Mouse (Mus musculus): Measurements from ENCODE around the gene Tas2r119. TPM values are rescaled to one million over a fixed set of nuclear protein-coding genes. Genes with fewer than 3 reads are reported as not detected.
"Not testable (repeated sequence)": the region's sequence is repeated elsewhere in the genome, so short reads cannot be mapped to it uniquely, and the experiment has no call there.

Tas2r119 gene
- polyA plus RNA-seq, 1 experiment from 2014 or later, result not detected

- Histone ChIP-seq H3K9ac (ENCODE audit: low read length) (no peak overlapping the region), H3K4me2 (ENCODE audit: low read depth, low read length) (no peak overlapping the region), H3K4me3 (ENCODE audit: low read length) (no peak overlapping the region), H3K27ac (ENCODE audit: low read length) (no peak overlapping the region), H3K4me1 (replicated peaks; ENCODE audit: control insufficient read depth, insufficient read depth, low read length) (peaks cover 4% of the 10 kb centered on the region; the same call in 1 of the 2 replicates), H3K9me3 (ENCODE audit: control insufficient read depth, low read length) (no peaks in the 10 kb centered on the region), H3K36me3 (ENCODE audit: control insufficient read depth, insufficient read depth, low read length) (no peaks in the 10 kb centered on the region), H3K27me3 (ENCODE audit: control insufficient read depth, insufficient read depth, low read depth, low read length) (no peaks in the 10 kb centered on the region)
- 55% methylated on average over 5 of the region's 5 CpGs for WGBS
- no peak for ATAC-seq (ENCODE audit: low read depth)
Observed at GRCm38 (mm10) chr15:32198561-32198960, 21.5 kb downstream of the Tas2r119 start.

GRCm38 (mm10) chr15:32203242-32203641 lies 26.2 kb downstream of the Tas2r119 start:
- 72% methylated on average over 5 of the region's 5 CpGs for WGBS
- no peak overlapping the region for H3K27ac ChIP-seq (ENCODE audit: low read length)
- no peak overlapping the region for H3K4me3 ChIP-seq (ENCODE audit: low read length)
- no peak overlapping the region for H3K4me2 ChIP-seq (ENCODE audit: low read depth, low read length)
- H3K9me3 ChIP-seq (ENCODE audit: control insufficient read depth, low read length), result no peaks in the 10 kb centered on the region
- ATAC-seq (ENCODE audit: low read depth), result no peak
- no peaks in the 10 kb centered on the region for H3K36me3 ChIP-seq (ENCODE audit: control insufficient read depth, insufficient read depth, low read length)
- no peaks in the 10 kb centered on the region for H3K4me1 ChIP-seq (replicated peaks; ENCODE audit: control insufficient read depth, insufficient read depth, low read length)
- no peaks in the 10 kb centered on the region for H3K27me3 ChIP-seq (ENCODE audit: control insufficient read depth, insufficient read depth, low read depth, low read length)
- H3K9ac ChIP-seq (ENCODE audit: low read length), result no peak overlapping the region

- Histone ChIP-seq H3K36me3 (ENCODE audit: control insufficient read depth, insufficient read depth, low read length) (no peaks in the 10 kb centered on the region), H3K9me3 (ENCODE audit: control insufficient read depth, low read length) (no peaks in the 10 kb centered on the region), H3K9ac (ENCODE audit: low read length) (no peak overlapping the region), H3K4me3 (ENCODE audit: low read length) (no peak overlapping the region), H3K4me2 (ENCODE audit: low read depth, low read length) (no peak overlapping the region), H3K27me3 (ENCODE audit: control insufficient read depth, insufficient read depth, low read depth, low read length) (no peaks in the 10 kb centered on the region), H3K4me1 (replicated peaks; ENCODE audit: control insufficient read depth, insufficient read depth, low read length) (no peaks in the 10 kb centered on the region), H3K27ac (ENCODE audit: low read length) (no peak overlapping the region)
- ATAC-seq (ENCODE audit: low read depth), result no peak
- 78% methylated on average over 10 of the region's 10 CpGs for WGBS
Observed at GRCm38 (mm10) chr15:32204908-32205307, 27.8 kb downstream of the Tas2r119 start.

GRCm38 (mm10) chr15:32214687-32215086 lies 37.6 kb downstream of the Tas2r119 start:
- H3K27me3 ChIP-seq (ENCODE audit: control insufficient read depth, insufficient read depth, low read depth, low read length); H3K27ac ChIP-seq (ENCODE audit: low read length); H3K9me3 ChIP-seq (ENCODE audit: control insufficient read depth, low read length); H3K4me1 ChIP-seq (replicated peaks; ENCODE audit: control insufficient read depth, insufficient read depth, low read length); H3K9ac ChIP-seq (ENCODE audit: low read length); H3K4me3 ChIP-seq (ENCODE audit: low read length); ATAC-seq (ENCODE audit: low read depth); H3K4me2 ChIP-seq (ENCODE audit: low read depth, low read length); H3K36me3 ChIP-seq (ENCODE audit: control insufficient read depth, insufficient read depth, low read length): not testable (repeated sequence)
- 88% methylated on average over 10 of the region's 10 CpGs for WGBS

GRCm38 (mm10) chr15:32223028-32223427 lies 45.9 kb downstream of the Tas2r119 start:
- H3K4me1 ChIP-seq (replicated peaks; ENCODE audit: control insufficient read depth, insufficient read depth, low read length), result peaks cover 2% of the 10 kb centered on the region; the same call in 1 of the 2 replicates
- no peaks in the 10 kb centered on the region for H3K36me3 ChIP-seq (ENCODE audit: control insufficient read depth, insufficient read depth, low read length)
- no peaks in the 10 kb centered on the region for H3K27me3 ChIP-seq (ENCODE audit: control insufficient read depth, insufficient read depth, low read depth, low read length)
- H3K27ac ChIP-seq (ENCODE audit: low read length), result no peak overlapping the region
- WGBS, result 71% methylated on average over 7 of the region's 7 CpGs
- no peaks in the 10 kb centered on the region; the same call in 1 of the 2 replicates for H3K9me3 ChIP-seq (ENCODE audit: control insufficient read depth, low read length)
- no peak for ATAC-seq (ENCODE audit: low read depth)
- H3K4me3 ChIP-seq (ENCODE audit: low read length), result no peak overlapping the region
- no peak overlapping the region for H3K9ac ChIP-seq (ENCODE audit: low read length)
- H3K4me2 ChIP-seq (ENCODE audit: low read depth, low read length), result no peak overlapping the region

GRCm38 (mm10) chr15:32225394-32225793 lies 48.3 kb downstream of the Tas2r119 start:
- peak; percentile 86 for ATAC-seq (ENCODE audit: low read depth)
- Histone ChIP-seq H3K27me3 (ENCODE audit: control insufficient read depth, insufficient read depth, low read depth, low read length) (no peaks in the 10 kb centered on the region), H3K9ac (ENCODE audit: low read length) (no peak overlapping the region), H3K9me3 (ENCODE audit: control insufficient read depth, low read length) (no peaks in the 10 kb centered on the region; the same call in 1 of the 2 replicates), H3K4me2 (ENCODE audit: low read depth, low read length) (no peak overlapping the region), H3K36me3 (ENCODE audit: control insufficient read depth, insufficient read depth, low read length) (no peaks in the 10 kb centered on the region), H3K4me1 (replicated peaks; ENCODE audit: control insufficient read depth, insufficient read depth, low read length) (peaks cover 2% of the 10 kb centered on the region; the same call in 1 of the 2 replicates), H3K27ac (ENCODE audit: low read length) (peak overlapping the region; percentile 25; the same call in 1 of the 2 replicates), H3K4me3 (ENCODE audit: low read length) (no peak overlapping the region)
- 53% methylated on average over 3 of the region's 3 CpGs for WGBS

- Histone ChIP-seq H3K9ac (ENCODE audit: low read length) (no peak overlapping the region), H3K27ac (ENCODE audit: low read length) (no peak overlapping the region), H3K36me3 (ENCODE audit: control insufficient read depth, insufficient read depth, low read length) (no peaks in the 10 kb centered on the region), H3K27me3 (ENCODE audit: control insufficient read depth, insufficient read depth, low read depth, low read length) (no peaks in the 10 kb centered on the region), H3K4me2 (ENCODE audit: low read depth, low read length) (no peak overlapping the region), H3K4me1 (replicated peaks; ENCODE audit: control insufficient read depth, insufficient read depth, low read length) (peaks cover 2% of the 10 kb centered on the region; the same call in 1 of the 2 replicates), H3K9me3 (ENCODE audit: control insufficient read depth, low read length) (no peaks in the 10 kb centered on the region; the same call in 1 of the 2 replicates), H3K4me3 (ENCODE audit: low read length) (no peak overlapping the region)
- ATAC-seq (ENCODE audit: low read depth), result no peak
- 73% methylated on average over 6 of the region's 6 CpGs for WGBS
Observed at GRCm38 (mm10) chr15:32226381-32226780, 49.3 kb downstream of the Tas2r119 start.

GRCm38 (mm10) chr15:32226888-32227395 lies 49.9 kb downstream of the Tas2r119 start:
- H3K27ac ChIP-seq (ENCODE audit: low read length), result no peak overlapping the region

More at GRCm38 (mm10) chr15:32226888-32227395, 49.9 kb downstream of the Tas2r119 start:
- Histone ChIP-seq H3K9me3 (ENCODE audit: control insufficient read depth, low read length) (no peaks in the 10 kb centered on the region; the same call in 1 of the 2 replicates), H3K4me3 (ENCODE audit: low read length) (no peak overlapping the region), H3K9ac (ENCODE audit: low read length) (no peak overlapping the region), H3K4me1 (replicated peaks; ENCODE audit: control insufficient read depth, insufficient read depth, low read length) (peaks cover 2% of the 10 kb centered on the region; the same call in 1 of the 2 replicates), H3K27me3 (ENCODE audit: control insufficient read depth, insufficient read depth, low read depth, low read length) (no peaks in the 10 kb centered on the region), H3K4me2 (ENCODE audit: low read depth, low read length) (no peak overlapping the region), H3K36me3 (ENCODE audit: control insufficient read depth, insufficient read depth, low read length) (no peaks in the 10 kb centered on the region)
- ATAC-seq (ENCODE audit: low read depth), result no peak
- WGBS, result 86% methylated on average over 7 of the region's 7 CpGs

Measured in lung, embryonic 16.5 days (tissue).